Mouse (Mus musculus): Measurements from ENCODE around the gene Klra3. TPM values are rescaled to one million over a fixed set of nuclear protein-coding genes. Genes with fewer than 3 reads are reported as not detected.

Klra3 gene
- polyA plus RNA-seq, 1 experiment from 2014 or later = not detected

Other genes starting within 250 kb of the Klra3 start
- not detected in 2 replicates for gene Klra8, start 207.7 kb downstream of the Klra3 start, polyA plus RNA-seq (2014; fragmentation: Nextera tagmentation; extraction: Ambion mirVana)
- not detected in 2 replicates for gene Klra9, start 144.5 kb downstream of the Klra3 start, polyA plus RNA-seq (2014; fragmentation: Nextera tagmentation; extraction: Ambion mirVana)
- gene Klra7, start 104.3 kb downstream of the Klra3 start, polyA plus RNA-seq (2014; fragmentation: Nextera tagmentation; extraction: Ambion mirVana) = not detected in 2 replicates
- gene Klra10, start 55.6 kb downstream of the Klra3 start, polyA plus RNA-seq (2014; fragmentation: Nextera tagmentation; extraction: Ambion mirVana) = not detected in 2 replicates
- gene Klra1, start 49.3 kb upstream of the Klra3 start, polyA plus RNA-seq (2014; fragmentation: Nextera tagmentation; extraction: Ambion mirVana) = not detected in 2 replicates